ENCODE assay signal across 8 mouse cellular contexts in the genomic region with DNA sequence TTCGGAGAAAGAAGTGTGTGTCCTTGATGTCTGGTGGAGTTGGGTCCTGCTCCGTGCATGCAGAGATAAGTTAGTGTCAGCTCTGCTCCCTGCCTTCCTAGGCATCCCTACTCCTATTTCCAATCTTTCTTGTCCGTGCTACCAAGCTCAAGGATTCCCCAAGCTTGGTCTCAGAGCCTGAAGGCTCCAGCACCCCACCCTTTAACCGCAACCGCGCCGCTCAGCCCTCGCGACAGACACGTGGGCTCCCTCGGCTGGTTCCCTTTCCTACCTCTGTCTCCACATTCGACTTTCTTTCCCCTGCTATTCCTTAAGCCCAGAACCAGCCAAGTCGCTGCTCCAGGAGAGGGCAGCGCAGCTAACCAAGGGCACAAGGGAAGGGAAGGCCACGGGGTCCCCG. TPM values are rescaled to one million over a fixed set of nuclear protein-coding genes. Genes with fewer than 3 reads are reported as not detected.
A peak's percentile ranks its signal among the peaks of the same experiment; 100 is the strongest.
DNase-seq lines count a peak whose midpoint lies in the region; ATAC-seq lines count a peak whose summit lies in the region.
"Had no signal": no experiment of that assay in that cellular context is flagged by ENCODE, and none has a peak within 500 bp of the region (broad histone marks: within the 10 kb centered on the region; RNA-seq: fewer than 3 reads in every experiment).

No protein-coding gene starts in this region.

- ATAC-seq in kidney, embryonic 16.5 days (ENCODE audit: low FRiP score, low TSS enrichment), result no peak
- no peak for ATAC-seq in forebrain, embryonic 15.5 days (replicated peaks)
- ATAC-seq in neural tube, embryonic 13.5 days (ENCODE audit: low read depth), result no peak

- H3K9me3 ChIP-seq in kidney, embryonic 16.5 days (ENCODE audit: low read length), result no peaks in the 10 kb centered on the region
- no peaks in the 10 kb centered on the region for H3K9me3 ChIP-seq in forebrain, embryonic 15.5 days
- H3K9me3 ChIP-seq in limb, embryonic 10.5 days (replicated peaks), result no peaks in the 10 kb centered on the region
- no peaks in the 10 kb centered on the region for H3K9me3 ChIP-seq in neural tube, embryonic 13.5 days

- WGBS in kidney, embryonic 16.5 days, result under 1% methylated on average over 16 of the region's 16 CpGs
- 2% methylated on average over 16 of the region's 16 CpGs for WGBS in forebrain, embryonic 15.5 days
- 2% methylated on average over 16 of the region's 16 CpGs for WGBS in limb, embryonic 10.5 days
- WGBS in neural tube, embryonic 13.5 days, result 1% methylated on average over 16 of the region's 16 CpGs

- H3K27ac ChIP-seq in kidney, embryonic 16.5 days (ENCODE audit: low read length), result 0 out of 2 replicates have a peak overlapping the region, but pooled peaks have one; percentile 24
- H3K27ac ChIP-seq in forebrain, embryonic 15.5 days (replicated peaks), result no peak overlapping the region
- H3K27ac ChIP-seq in limb, embryonic 10.5 days, result no peak overlapping the region
- H3K27ac ChIP-seq in neural tube, embryonic 13.5 days (replicated peaks), result no peak overlapping the region

- peak overlapping the region; percentile 69 for H3K4me2 ChIP-seq in kidney, embryonic 16.5 days (replicated peaks; ENCODE audit: low read depth, low read length)
- peak overlapping the region; percentile 49; the same call in 1 of the 2 replicates for H3K4me2 ChIP-seq in forebrain, embryonic 15.5 days (replicated peaks)
- peak overlapping the region; percentile 57; the same call in 1 of the 2 replicates for H3K4me2 ChIP-seq in neural tube, embryonic 13.5 days

- peak overlapping the region; percentile 56 for H3K9ac ChIP-seq in kidney, embryonic 16.5 days (replicated peaks; ENCODE audit: low read length)
- no peak overlapping the region for H3K9ac ChIP-seq in forebrain, embryonic 15.5 days (replicated peaks)
- H3K9ac ChIP-seq in neural tube, embryonic 13.5 days, result no peak overlapping the region

- DNase-seq in kidney, adult 8-10 months, result no peak
- peak; percentile 48 for DNase-seq in limb, embryonic 10.5 days (ENCODE audit: low spot score)
- no peak for DNase-seq in cerebellum, adult 11 months
- no peak for DNase-seq in layer of hippocampus, adult 11-12 months (ENCODE audit: low spot score)

- peaks cover 38% of the 10 kb centered on the region for H3K4me1 ChIP-seq in kidney, embryonic 16.5 days (ENCODE audit: insufficient read depth, low read length)
- H3K4me1 ChIP-seq in forebrain, embryonic 15.5 days, result peaks cover 35% of the 10 kb centered on the region
- H3K4me1 ChIP-seq in limb, embryonic 10.5 days, result peaks cover 38% of the 10 kb centered on the region
- H3K4me1 ChIP-seq in neural tube, embryonic 13.5 days (replicated peaks), result peaks cover 42% of the 10 kb centered on the region

- peaks cover 86% of the 10 kb centered on the region for H3K27me3 ChIP-seq in kidney, embryonic 16.5 days (ENCODE audit: insufficient read depth, low read length)
- H3K27me3 ChIP-seq in forebrain, embryonic 15.5 days, result peaks cover 90% of the 10 kb centered on the region
- peaks cover 99% of the 10 kb centered on the region for H3K27me3 ChIP-seq in limb, embryonic 10.5 days (ENCODE audit: low read depth, poor library complexity, severe bottlenecking)
- peaks cover 100% of the 10 kb centered on the region for H3K27me3 ChIP-seq in neural tube, embryonic 13.5 days

- no peaks in the 10 kb centered on the region for H3K36me3 ChIP-seq in kidney, embryonic 16.5 days (ENCODE audit: insufficient read depth, low read length)
- H3K36me3 ChIP-seq in forebrain, embryonic 15.5 days, result no peaks in the 10 kb centered on the region
- H3K36me3 ChIP-seq in limb, embryonic 10.5 days, result no peaks in the 10 kb centered on the region
- no peaks in the 10 kb centered on the region for H3K36me3 ChIP-seq in neural tube, embryonic 13.5 days

- peak overlapping the region; percentile 47 for H3K4me3 ChIP-seq in kidney, embryonic 16.5 days (ENCODE audit: low read length)
- H3K4me3 ChIP-seq in forebrain, embryonic 15.5 days, result peak overlapping the region; percentile 35; the same call in 1 of the 2 replicates
- no peak overlapping the region for H3K4me3 ChIP-seq in limb, embryonic 10.5 days
- peak overlapping the region; percentile 31 for H3K4me3 ChIP-seq in neural tube, embryonic 13.5 days

RNA-seq across cellular contexts. Expression of gene Ihh, which starts 1.4 kb away (rescaled TPM):
- 2.4 and 3.4 TPM in 2 replicates for polyA plus RNA-seq in kidney, embryonic 16.5 days (2015; fragmentation: Nextera tagmentation; extraction: Ambion mirVana)
- 0.09 and 0.22 TPM in 2 replicates for polyA plus RNA-seq in forebrain, embryonic 15.5 days (2015; fragmentation: Nextera tagmentation; extraction: Ambion mirVana)
- polyA plus RNA-seq in limb, embryonic 10.5 days (2016; fragmentation: Nextera tagmentation; extraction: Ambion mirVana), result 0.08 and 0.11 TPM in 2 replicates
- 0.26 and 0.29 TPM in 2 replicates for polyA plus RNA-seq in neural tube, embryonic 13.5 days (2015; fragmentation: Nextera tagmentation; extraction: Ambion mirVana)
- polyA plus RNA-seq: embryonic facial prominence, embryonic 11.5 days had no signal

RNA-seq across cellular contexts. Expression of gene Cfap65, which starts 14.7 kb away (rescaled TPM):
- polyA plus RNA-seq in kidney, embryonic 16.5 days (2015; fragmentation: Nextera tagmentation; extraction: Ambion mirVana), result 0.09 TPM in 1 of 2 replicates, not detected in the other
- polyA plus RNA-seq in forebrain, embryonic 15.5 days (2015; fragmentation: Nextera tagmentation; extraction: Ambion mirVana), result 0.59 and 0.67 TPM in 2 replicates
- polyA plus RNA-seq in limb, embryonic 10.5 days (2016; fragmentation: Nextera tagmentation; extraction: Ambion mirVana), result not detected in 2 replicates
- polyA plus RNA-seq in neural tube, embryonic 13.5 days (2015; fragmentation: Nextera tagmentation; extraction: Ambion mirVana), result 0.04 and 0.14 TPM in 2 replicates
- polyA plus RNA-seq: embryonic facial prominence, embryonic 11.5 days had no signal

RNA-seq across cellular contexts. Expression of gene Cryba2, which starts 57.1 kb away (rescaled TPM):
- not detected in 2 replicates for polyA plus RNA-seq in kidney, embryonic 16.5 days (2015; fragmentation: Nextera tagmentation; extraction: Ambion mirVana)
- not detected in 2 replicates for polyA plus RNA-seq in forebrain, embryonic 15.5 days (2015; fragmentation: Nextera tagmentation; extraction: Ambion mirVana)
- polyA plus RNA-seq in limb, embryonic 10.5 days (2016; fragmentation: Nextera tagmentation; extraction: Ambion mirVana), result not detected in 2 replicates
- polyA plus RNA-seq in neural tube, embryonic 13.5 days (2015; fragmentation: Nextera tagmentation; extraction: Ambion mirVana), result 0.85 TPM in 1 of 2 replicates, not detected in the other
